Mouse (Mus musculus): ENCODE results near the gene Rnf130. TPM values are rescaled to one million over a fixed set of nuclear protein-coding genes. Genes with fewer than 3 reads are reported as not detected.
"Not testable (repeated sequence)": the region's sequence is repeated elsewhere in the genome, so short reads cannot be mapped to it uniquely, and the experiment has no call there.

Gene Rnf130
- polyA plus RNA-seq, 1 experiment from 2014 or later, result 90.9 TPM

DNA sequence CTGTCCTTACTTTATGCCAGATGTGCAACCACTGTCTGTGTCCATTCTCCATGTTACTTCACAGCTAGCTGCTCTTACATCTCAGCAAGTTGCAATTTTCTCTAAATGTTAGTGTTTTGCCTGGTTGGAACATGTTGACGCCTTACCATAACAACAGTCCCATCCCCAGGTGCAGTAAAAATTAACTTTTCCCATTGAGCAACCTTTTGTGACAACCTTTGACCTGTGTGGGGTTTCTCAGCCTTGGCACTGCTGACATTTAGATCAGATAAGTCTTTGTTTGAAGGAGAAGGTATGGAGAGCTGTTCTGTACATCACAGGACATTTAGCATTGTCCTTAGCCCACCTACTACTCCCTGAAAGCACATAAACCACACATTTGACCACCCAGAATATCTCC is 64.7 kb downstream of the Rnf130 start:
- H3K9me3 ChIP-seq (ENCODE audit: control insufficient read depth, low read length), result no peaks in the 10 kb centered on the region
- H3K27me3 ChIP-seq (ENCODE audit: control insufficient read depth, insufficient read depth, low read length), result no peaks in the 10 kb centered on the region
- H3K4me1 ChIP-seq (ENCODE audit: control insufficient read depth, insufficient read depth, low read length), result peaks cover 11% of the 10 kb centered on the region; the same call in 1 of the 2 replicates
- DNase-seq (ENCODE audit: low spot score, missing footprints), result no peak
- H3K27ac ChIP-seq (ENCODE audit: low read depth, low read length), result no peak overlapping the region
- H3K9ac ChIP-seq (ENCODE audit: low read length), result no peak overlapping the region
- H3K36me3 ChIP-seq (ENCODE audit: control insufficient read depth, insufficient read depth, low read length), result peaks cover 9% of the 10 kb centered on the region
- no peak overlapping the region for H3K4me2 ChIP-seq
- no peak overlapping the region for H3K4me3 ChIP-seq (ENCODE audit: low read depth, low read length)
- 76% methylated on average over 1 of the region's 1 CpGs for WGBS
- ATAC-seq (ENCODE audit: low FRiP score), result no peak

- no peaks in the 10 kb centered on the region for H3K27me3 ChIP-seq (ENCODE audit: control insufficient read depth, insufficient read depth, low read length)
- H3K4me3 ChIP-seq (ENCODE audit: low read depth, low read length), result no peak overlapping the region
- H3K4me1 ChIP-seq (ENCODE audit: control insufficient read depth, insufficient read depth, low read length), result peaks cover 11% of the 10 kb centered on the region; the same call in 1 of the 2 replicates
- H3K36me3 ChIP-seq (ENCODE audit: control insufficient read depth, insufficient read depth, low read length), result peaks cover 14% of the 10 kb centered on the region
- DNase-seq (ENCODE audit: low spot score, missing footprints) (no peak), ATAC-seq (ENCODE audit: low FRiP score) (no peak)
- no peaks in the 10 kb centered on the region for H3K9me3 ChIP-seq (ENCODE audit: control insufficient read depth, low read length)
- H3K9ac ChIP-seq (ENCODE audit: low read length), result no peak overlapping the region
- 62% methylated on average over 5 of the region's 5 CpGs for WGBS
- no peak overlapping the region; the same call in 1 of the 2 replicates for H3K27ac ChIP-seq (ENCODE audit: low read depth, low read length)
- no peak overlapping the region for H3K4me2 ChIP-seq
Measured at GRCm38 (mm10) chr11:50090982-50091675, 66.0 kb downstream of the Rnf130 start.

GRCm38 (mm10) chr11:50091681-50092080 is 66.5 kb downstream of the Rnf130 start:
- DNase-seq (ENCODE audit: low spot score, missing footprints), result no peak
- H3K4me2 ChIP-seq, result no peak overlapping the region
- H3K4me3 ChIP-seq (ENCODE audit: low read depth, low read length), result no peak overlapping the region
- peaks cover 14% of the 10 kb centered on the region for H3K36me3 ChIP-seq (ENCODE audit: control insufficient read depth, insufficient read depth, low read length)
- no peak for ATAC-seq (ENCODE audit: low FRiP score)
- H3K27ac ChIP-seq (ENCODE audit: low read depth, low read length), result no peak overlapping the region
- H3K9me3 ChIP-seq (ENCODE audit: control insufficient read depth, low read length), result no peaks in the 10 kb centered on the region
- no peak overlapping the region for H3K9ac ChIP-seq (ENCODE audit: low read length)
- H3K27me3 ChIP-seq (ENCODE audit: control insufficient read depth, insufficient read depth, low read length), result no peaks in the 10 kb centered on the region
- peaks cover 11% of the 10 kb centered on the region; the same call in 1 of the 2 replicates for H3K4me1 ChIP-seq (ENCODE audit: control insufficient read depth, insufficient read depth, low read length)

GRCm38 (mm10) chr11:50095661-50096060 is 70.5 kb downstream of the Rnf130 start:
- no peak for ATAC-seq (ENCODE audit: low FRiP score)
- 95% methylated on average over 9 of the region's 9 CpGs for WGBS
- Histone ChIP-seq H3K36me3 (ENCODE audit: control insufficient read depth, insufficient read depth, low read length) (peaks cover 5% of the 10 kb centered on the region), H3K4me2 (no peak overlapping the region), H3K4me1 (ENCODE audit: control insufficient read depth, insufficient read depth, low read length) (peaks cover 3% of the 10 kb centered on the region; the same call in 1 of the 2 replicates), H3K4me3 (ENCODE audit: low read depth, low read length) (no peak overlapping the region), H3K27me3 (ENCODE audit: control insufficient read depth, insufficient read depth, low read length) (no peaks in the 10 kb centered on the region), H3K9ac (ENCODE audit: low read length) (no peak overlapping the region), H3K9me3 (ENCODE audit: control insufficient read depth, low read length) (no peaks in the 10 kb centered on the region), H3K27ac (ENCODE audit: low read depth, low read length) (no peak overlapping the region)
- no peak for DNase-seq (ENCODE audit: low spot score, missing footprints)

DNA sequence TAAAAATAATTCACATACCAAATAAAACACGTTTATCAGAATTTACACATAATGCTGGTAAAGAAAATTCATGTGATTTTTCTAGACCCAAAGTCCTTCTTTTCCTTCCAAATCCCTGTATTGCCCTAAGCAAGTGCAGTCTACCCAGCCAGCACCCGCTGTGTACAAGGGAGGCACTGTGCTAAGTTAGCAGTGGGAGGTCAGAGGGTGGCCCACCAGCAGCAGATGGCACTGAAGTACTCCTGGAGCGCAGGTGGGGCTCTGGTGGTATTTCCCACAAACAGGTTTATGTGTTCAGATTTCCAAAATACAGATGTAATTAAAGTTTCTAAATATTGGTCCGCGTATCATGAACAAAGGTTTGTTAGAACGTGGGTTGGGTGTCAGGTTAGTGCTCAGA is 71.9 kb downstream of the Rnf130 start:
- no peak for DNase-seq (ENCODE audit: low spot score, missing footprints)
- Histone ChIP-seq H3K36me3 (ENCODE audit: control insufficient read depth, insufficient read depth, low read length) (peaks cover 5% of the 10 kb centered on the region), H3K27me3 (ENCODE audit: control insufficient read depth, insufficient read depth, low read length) (no peaks in the 10 kb centered on the region), H3K4me1 (ENCODE audit: control insufficient read depth, insufficient read depth, low read length) (no peaks in the 10 kb centered on the region), H3K27ac (ENCODE audit: low read depth, low read length) (no peak overlapping the region), H3K4me3 (ENCODE audit: low read depth, low read length) (no peak overlapping the region), H3K4me2 (no peak overlapping the region), H3K9me3 (ENCODE audit: control insufficient read depth, low read length) (no peaks in the 10 kb centered on the region), H3K9ac (ENCODE audit: low read length) (no peak overlapping the region)
- WGBS, result 93% methylated on average over 6 of the region's 6 CpGs
- no peak for ATAC-seq (ENCODE audit: low FRiP score)

DNA sequence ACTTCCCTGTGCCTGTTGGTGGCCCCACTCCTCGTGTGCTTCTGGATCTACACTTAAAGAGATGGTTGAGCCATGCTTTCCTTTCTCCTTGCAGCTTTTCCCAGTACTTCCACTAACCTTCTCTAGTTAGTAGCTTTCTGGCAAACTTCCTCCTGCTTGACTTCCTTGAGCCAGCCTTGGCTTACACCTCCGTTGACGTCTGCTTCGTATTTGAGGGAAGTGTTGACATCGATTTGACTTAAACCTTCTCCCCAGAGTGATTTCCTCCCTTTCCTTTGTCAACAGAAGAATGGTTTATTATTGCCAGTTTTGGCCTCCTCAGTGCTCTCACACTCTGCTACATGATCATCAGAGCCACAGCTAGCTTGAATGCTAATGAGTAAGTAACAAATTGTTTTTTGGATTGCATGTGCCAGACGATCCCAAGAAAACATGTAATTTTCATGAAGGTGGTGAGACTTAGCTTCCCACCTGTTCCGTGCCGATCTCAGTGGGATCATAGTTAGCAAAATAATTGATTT is 73.9 kb downstream of the Rnf130 start:
- Histone ChIP-seq H3K27me3 (ENCODE audit: control insufficient read depth, insufficient read depth, low read length) (no peaks in the 10 kb centered on the region), H3K9ac (ENCODE audit: low read length) (no peak overlapping the region), H3K4me1 (ENCODE audit: control insufficient read depth, insufficient read depth, low read length) (no peaks in the 10 kb centered on the region), H3K36me3 (ENCODE audit: control insufficient read depth, insufficient read depth, low read length) (peaks cover 8% of the 10 kb centered on the region), H3K27ac (ENCODE audit: low read depth, low read length) (no peak overlapping the region), H3K4me3 (ENCODE audit: low read depth, low read length) (no peak overlapping the region), H3K9me3 (ENCODE audit: control insufficient read depth, low read length) (no peaks in the 10 kb centered on the region), H3K4me2 (no peak overlapping the region)
- no peak for ATAC-seq (ENCODE audit: low FRiP score)
- peak; percentile 59 for DNase-seq (ENCODE audit: low spot score, missing footprints)
- 91% methylated on average over 8 of the region's 8 CpGs for WGBS

DNA sequence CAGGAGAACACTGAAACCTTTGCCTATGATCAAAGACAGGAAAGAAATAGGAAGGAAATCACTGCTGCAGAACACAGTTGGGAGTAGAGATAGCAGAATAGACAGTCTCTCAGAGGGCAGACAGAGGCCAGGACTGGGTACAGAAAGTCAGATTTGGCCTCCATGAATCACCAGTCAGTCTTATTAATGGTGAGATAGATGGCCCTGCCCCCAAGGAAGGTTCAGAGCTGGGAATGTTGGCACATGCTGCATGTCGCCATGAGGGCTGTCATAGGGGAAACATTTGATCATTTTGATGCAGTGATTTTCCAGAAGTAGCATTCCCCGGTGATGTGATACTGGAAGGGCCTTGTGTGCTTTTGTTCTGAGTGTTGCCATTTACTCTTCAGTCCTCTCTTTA is 74.5 kb downstream of the Rnf130 start:
- Histone ChIP-seq H3K9me3 (ENCODE audit: control insufficient read depth, low read length) (no peaks in the 10 kb centered on the region), H3K4me2 (no peak overlapping the region), H3K9ac (ENCODE audit: low read length) (no peak overlapping the region), H3K27me3 (ENCODE audit: control insufficient read depth, insufficient read depth, low read length) (no peaks in the 10 kb centered on the region), H3K4me1 (ENCODE audit: control insufficient read depth, insufficient read depth, low read length) (no peaks in the 10 kb centered on the region), H3K4me3 (ENCODE audit: low read depth, low read length) (no peak overlapping the region), H3K36me3 (ENCODE audit: control insufficient read depth, insufficient read depth, low read length) (peaks cover 9% of the 10 kb centered on the region), H3K27ac (ENCODE audit: low read depth, low read length) (no peak overlapping the region)
- no peak for ATAC-seq (ENCODE audit: low FRiP score)
- 95% methylated on average over 2 of the region's 2 CpGs for WGBS
- no peak for DNase-seq (ENCODE audit: low spot score, missing footprints)

DNA sequence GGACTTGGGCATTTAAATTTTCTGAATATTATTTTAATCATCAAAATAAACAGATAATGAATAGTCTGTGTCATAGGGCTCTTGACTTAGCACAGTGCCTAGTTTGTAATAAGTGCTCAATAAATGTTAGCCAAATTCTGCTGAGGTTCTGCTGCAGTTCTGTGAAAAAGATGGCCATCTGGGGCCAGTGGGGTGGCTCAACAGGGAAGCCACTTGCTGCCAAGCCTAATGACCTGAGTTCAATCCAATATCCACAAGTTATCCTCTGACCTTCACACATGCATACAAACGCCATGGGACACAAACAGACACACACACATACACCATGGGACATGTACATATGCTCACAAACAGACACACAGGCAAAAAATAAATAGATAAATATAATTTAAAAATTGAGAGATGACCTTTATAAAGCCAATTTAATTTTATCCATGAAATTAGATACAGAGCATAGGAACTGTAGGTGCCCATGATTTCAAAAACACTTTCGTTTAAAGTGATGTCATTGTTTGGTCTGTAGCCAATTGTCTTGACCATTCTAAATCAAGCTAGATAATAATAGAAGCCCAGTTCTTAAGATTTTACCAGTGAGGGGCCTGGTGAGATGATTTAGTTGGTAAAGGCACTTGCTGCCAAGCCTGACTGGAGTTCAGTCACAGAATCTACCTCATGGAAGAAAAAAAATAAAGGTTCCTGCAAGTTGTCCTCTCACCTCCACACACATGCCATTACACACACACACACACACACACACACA is 75.6 kb downstream of the Rnf130 start:
- peak; percentile 44 for DNase-seq (ENCODE audit: low spot score, missing footprints)
- no peaks in the 10 kb centered on the region for H3K9me3 ChIP-seq (ENCODE audit: control insufficient read depth, low read length)
- no peak overlapping the region for H3K9ac ChIP-seq (ENCODE audit: low read length)
- H3K27ac ChIP-seq (ENCODE audit: low read depth, low read length), result no peak overlapping the region
- 90% methylated on average over 2 of the region's 2 CpGs for WGBS
- peaks cover 6% of the 10 kb centered on the region for H3K36me3 ChIP-seq (ENCODE audit: control insufficient read depth, insufficient read depth, low read length)
- no peaks in the 10 kb centered on the region for H3K27me3 ChIP-seq (ENCODE audit: control insufficient read depth, insufficient read depth, low read length)
- no peak overlapping the region for H3K4me3 ChIP-seq (ENCODE audit: low read depth, low read length)
- H3K4me2 ChIP-seq, result no peak overlapping the region
- no peaks in the 10 kb centered on the region for H3K4me1 ChIP-seq (ENCODE audit: control insufficient read depth, insufficient read depth, low read length)
- ATAC-seq (ENCODE audit: low FRiP score), result no peak

DNA sequence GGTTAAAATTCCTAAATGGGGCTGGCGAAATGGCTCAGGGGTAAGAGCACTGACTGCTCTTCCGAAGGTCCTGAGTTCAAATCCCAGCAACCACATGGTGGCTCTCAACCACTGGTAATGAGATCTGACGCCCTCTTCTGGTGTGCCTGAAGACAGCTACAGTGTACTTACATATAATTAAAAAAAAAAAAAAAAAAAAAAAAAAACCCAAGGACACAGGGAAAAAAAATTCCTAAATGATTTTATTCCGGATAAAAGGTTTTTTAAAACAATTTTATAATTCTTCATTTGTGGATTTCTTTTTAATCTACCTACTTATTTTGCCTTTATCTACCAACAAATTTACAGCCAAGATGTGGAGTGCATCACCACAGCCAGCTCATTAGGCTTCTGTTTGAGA is 76.8 kb downstream of the Rnf130 start:
- DNase-seq (ENCODE audit: low spot score, missing footprints), result peak; percentile 6
- H3K9me3 ChIP-seq (ENCODE audit: control insufficient read depth, low read length); ATAC-seq (ENCODE audit: low FRiP score); H3K4me2 ChIP-seq; H3K27ac ChIP-seq (ENCODE audit: low read depth, low read length); H3K27me3 ChIP-seq (ENCODE audit: control insufficient read depth, insufficient read depth, low read length); H3K9ac ChIP-seq (ENCODE audit: low read length); H3K36me3 ChIP-seq (ENCODE audit: control insufficient read depth, insufficient read depth, low read length); H3K4me3 ChIP-seq (ENCODE audit: low read depth, low read length); H3K4me1 ChIP-seq (ENCODE audit: control insufficient read depth, insufficient read depth, low read length): not testable (repeated sequence)
- 92% methylated on average over 4 of the region's 4 CpGs for WGBS
